Mouse (Mus musculus) liver, adult 2 months (tissue): ENCODE results near the gene Olfr293.

ENCODE experiments used
- CTCF ChIP-seq: fragments of 200-500 bp; IDR thresholded peaks from 2 replicates; pipeline ENCODE4 v1.5.1; 2011; ENCODE audit warnings: low read depth, low read length, control low read depth
- POLR2A ChIP-seq: fragments of 200-500 bp; IDR thresholded peaks from 2 replicates; pipeline ENCODE4 v1.6.1; 2011; ENCODE audit warnings: low read length, control low read depth; ENCODE audit not compliant: insufficient read depth; ENCODE audit errors: extremely low read depth

DNA sequence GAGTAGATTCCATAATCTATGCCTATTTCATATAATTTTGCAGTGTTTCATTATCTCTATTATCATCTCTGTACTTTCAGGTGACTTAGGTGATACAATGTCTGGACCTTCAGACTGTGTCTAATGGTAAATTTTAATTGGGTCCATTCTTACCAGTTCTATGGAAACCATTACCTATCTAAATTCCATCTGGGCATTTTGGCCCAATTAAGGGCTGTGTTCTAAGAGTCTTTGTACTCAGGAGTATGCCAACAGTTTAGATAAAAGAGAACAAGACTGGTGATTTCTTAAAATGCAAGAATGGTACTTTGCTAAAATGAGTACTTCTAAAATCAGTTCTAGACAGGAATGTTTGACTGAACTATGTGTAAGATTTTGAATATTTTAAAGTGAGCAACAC is 39.2 kb downstream of the Olfr293 start, which contains the start of gene Olfr292:
- no peak for TF ChIP-seq CTCF
- TF ChIP-seq POLR2A, result no peak
